Mouse (Mus musculus): ENCODE measurements at regions not wholly inside any gene's neighbourhood (a gene's known extent, or its start where the extent isn't known, plus 50 kb on each side); places are given as distances from the start of the nearest gene placed in this dataset.

GRCm38 (mm10) chr12:13164791-13165190 lies 84.2 kb downstream of the Ddx1 start:
- H3K27ac ChIP-seq = no peak overlapping the region
- no peak overlapping the region for H3K9ac ChIP-seq (replicated peaks; ENCODE audit: low read length)
- no peak overlapping the region for H3K4me3 ChIP-seq (ENCODE audit: low read length)
- no peaks in the 10 kb centered on the region for H3K9me3 ChIP-seq (ENCODE audit: low read length)
- no peaks in the 10 kb centered on the region for H3K36me3 ChIP-seq (ENCODE audit: insufficient read depth, low read length)
- H3K27me3 ChIP-seq (ENCODE audit: insufficient read depth, low read length) = no peaks in the 10 kb centered on the region
- ATAC-seq = no peak
- no peak for TF ChIP-seq CTCF (IDR thresholded peaks at IDR 0.05; ENCODE audit: low read depth)
- H3K4me2 ChIP-seq (ENCODE audit: low read depth, low read length) = no peak overlapping the region
- DNase-seq (ENCODE audit: low spot score) = no peak
- 56% methylated on average over 2 of the region's 2 CpGs for WGBS
- no peaks in the 10 kb centered on the region for H3K4me1 ChIP-seq (ENCODE audit: insufficient read depth, low read length)

GRCm38 (mm10) chr12:13161051-13161450 lies 88.0 kb downstream of the Ddx1 start:
- WGBS = 97% methylated on average over 1 of the region's 1 CpGs
- no peaks in the 10 kb centered on the region for H3K27me3 ChIP-seq (ENCODE audit: insufficient read depth, low read length)
- no peak for TF ChIP-seq CTCF (IDR thresholded peaks at IDR 0.05; ENCODE audit: low read depth)
- no peaks in the 10 kb centered on the region for H3K4me1 ChIP-seq (ENCODE audit: insufficient read depth, low read length)
- no peaks in the 10 kb centered on the region for H3K36me3 ChIP-seq (ENCODE audit: insufficient read depth, low read length)
- no peak overlapping the region for H3K27ac ChIP-seq
- H3K9me3 ChIP-seq (ENCODE audit: low read length) = no peaks in the 10 kb centered on the region
- H3K4me2 ChIP-seq (ENCODE audit: low read depth, low read length) = no peak overlapping the region
- ATAC-seq (no peak), DNase-seq (ENCODE audit: low spot score) (no peak)
- no peak overlapping the region for H3K4me3 ChIP-seq (ENCODE audit: low read length)
- no peak overlapping the region for H3K9ac ChIP-seq (replicated peaks; ENCODE audit: low read length)

- H3K27me3 ChIP-seq (ENCODE audit: insufficient read depth, low read length) = no peaks in the 10 kb centered on the region
- ATAC-seq = peak; percentile 92
- H3K27ac ChIP-seq = peak overlapping the region; percentile 43; the same call in 1 of the 2 replicates
Observed at GRCm38 (mm10) chr12:13159346-13160055, 89.5 kb downstream of the Ddx1 start.

GRCm38 (mm10) chr12:13157666-13158381 lies 91.2 kb downstream of the Ddx1 start:
- H3K27ac ChIP-seq = no peak overlapping the region
- no peaks in the 10 kb centered on the region for H3K9me3 ChIP-seq (ENCODE audit: low read length)
- no peak overlapping the region for H3K4me2 ChIP-seq (ENCODE audit: low read depth, low read length)
- DNase-seq (ENCODE audit: low spot score) (no peak), ATAC-seq (no peak)
- H3K4me3 ChIP-seq (ENCODE audit: low read length) = no peak overlapping the region
- no peak for TF ChIP-seq CTCF (IDR thresholded peaks at IDR 0.05; ENCODE audit: low read depth)
- H3K4me1 ChIP-seq (ENCODE audit: insufficient read depth, low read length) = no peaks in the 10 kb centered on the region
- no peaks in the 10 kb centered on the region for H3K27me3 ChIP-seq (ENCODE audit: insufficient read depth, low read length)
- WGBS = 73% methylated on average over 7 of the region's 7 CpGs
- no peaks in the 10 kb centered on the region for H3K36me3 ChIP-seq (ENCODE audit: insufficient read depth, low read length)
- no peak overlapping the region for H3K9ac ChIP-seq (replicated peaks; ENCODE audit: low read length)

More at GRCm38 (mm10) chr12:13159346-13160055, 89.5 kb downstream of the Ddx1 start:
- H3K36me3 ChIP-seq (ENCODE audit: insufficient read depth, low read length) = no peaks in the 10 kb centered on the region
- DNase-seq (ENCODE audit: low spot score) = peak; percentile 77
- no peak overlapping the region for H3K4me3 ChIP-seq (ENCODE audit: low read length)
- no peaks in the 10 kb centered on the region for H3K9me3 ChIP-seq (ENCODE audit: low read length)
- no peak overlapping the region for H3K4me2 ChIP-seq (ENCODE audit: low read depth, low read length)
- no peak overlapping the region for H3K9ac ChIP-seq (replicated peaks; ENCODE audit: low read length)
- TF ChIP-seq CTCF (IDR thresholded peaks at IDR 0.05; ENCODE audit: low read depth) = no peak
- no peaks in the 10 kb centered on the region for H3K4me1 ChIP-seq (ENCODE audit: insufficient read depth, low read length)

GRCm38 (mm10) chr12:13157089-13157488 lies 91.9 kb downstream of the Ddx1 start:
- Histone ChIP-seq H3K27ac (no peak overlapping the region), H3K9ac (replicated peaks; ENCODE audit: low read length) (no peak overlapping the region), H3K4me3 (ENCODE audit: low read length) (no peak overlapping the region), H3K36me3 (ENCODE audit: insufficient read depth, low read length) (no peaks in the 10 kb centered on the region), H3K9me3 (ENCODE audit: low read length) (no peaks in the 10 kb centered on the region), H3K27me3 (ENCODE audit: insufficient read depth, low read length) (no peaks in the 10 kb centered on the region), H3K4me2 (ENCODE audit: low read depth, low read length) (no peak overlapping the region), H3K4me1 (ENCODE audit: insufficient read depth, low read length) (no peaks in the 10 kb centered on the region)
- ATAC-seq (no peak), DNase-seq (ENCODE audit: low spot score) (no peak)
- TF ChIP-seq CTCF (IDR thresholded peaks at IDR 0.05; ENCODE audit: low read depth) = no peak
- 75% methylated on average over 10 of the region's 10 CpGs for WGBS

GRCm38 (mm10) chr12:13150751-13151150 lies 98.3 kb downstream of the Ddx1 start:
- Histone ChIP-seq H3K9me3 (ENCODE audit: low read length) (no peaks in the 10 kb centered on the region), H3K36me3 (ENCODE audit: insufficient read depth, low read length) (no peaks in the 10 kb centered on the region), H3K27me3 (ENCODE audit: insufficient read depth, low read length) (no peaks in the 10 kb centered on the region), H3K27ac (no peak overlapping the region), H3K4me1 (ENCODE audit: insufficient read depth, low read length) (no peaks in the 10 kb centered on the region), H3K9ac (replicated peaks; ENCODE audit: low read length) (no peak overlapping the region), H3K4me2 (ENCODE audit: low read depth, low read length) (no peak overlapping the region), H3K4me3 (ENCODE audit: low read length) (no peak overlapping the region)
- no peak for TF ChIP-seq CTCF (IDR thresholded peaks at IDR 0.05; ENCODE audit: low read depth)
- 71% methylated on average over 4 of the region's 4 CpGs for whole genome bisulfite sequencing
- ATAC-seq (no peak), DNase-seq (ENCODE audit: low spot score) (no peak)

- Histone ChIP-seq H3K27ac (no peak overlapping the region), H3K9ac (replicated peaks; ENCODE audit: low read length) (no peak overlapping the region), H3K36me3 (ENCODE audit: insufficient read depth, low read length) (no peaks in the 10 kb centered on the region), H3K4me2 (ENCODE audit: low read depth, low read length) (no peak overlapping the region), H3K4me3 (ENCODE audit: low read length) (no peak overlapping the region), H3K4me1 (ENCODE audit: insufficient read depth, low read length) (no peaks in the 10 kb centered on the region), H3K9me3 (ENCODE audit: low read length) (no peaks in the 10 kb centered on the region), H3K27me3 (ENCODE audit: insufficient read depth, low read length) (no peaks in the 10 kb centered on the region)
- TF ChIP-seq CTCF (IDR thresholded peaks at IDR 0.05; ENCODE audit: low read depth) = no peak
- WGBS = 91% methylated on average over 4 of the region's 4 CpGs
- ATAC-seq = no peak
- no peak for DNase-seq (ENCODE audit: low spot score)
Observed at GRCm38 (mm10) chr12:13147251-13147650, 101.8 kb downstream of the Ddx1 start.

Measured in hindbrain, postnatal 0 days (tissue).